Comparison of ENCODE assay signal across 9 mouse cellular contexts in genomic region chr3:86807750-86808467, GRCm38 (mm10).
A peak's percentile ranks its signal among the peaks of the same experiment; 100 is the strongest.
DNase-seq lines count a peak whose midpoint lies in the region; ATAC-seq and TF ChIP-seq lines count a peak whose summit lies in the region.
"Had no signal": no experiment of that assay in that cellular context is flagged by ENCODE, and none has a peak within 500 bp of the region (broad histone marks: within the 10 kb centered on the region; RNA-seq: fewer than 3 reads in every experiment).

No protein-coding gene starts in this region.

- 66% methylated on average over 14 of the region's 14 CpGs for WGBS in forebrain, postnatal 0 days
- 67% methylated on average over 14 of the region's 14 CpGs for WGBS in forebrain, embryonic 16.5 days
- WGBS in intestine, embryonic 16.5 days: 68% methylated on average over 14 of the region's 14 CpGs

- H3K4me2 ChIP-seq in forebrain, postnatal 0 days (ENCODE audit: low read depth): no peak overlapping the region
- H3K4me2 ChIP-seq in forebrain, embryonic 16.5 days (ENCODE audit: low read length): no peak overlapping the region
- no peak overlapping the region for H3K4me2 ChIP-seq in intestine, embryonic 16.5 days (ENCODE audit: low read depth, low read length)
- H3K4me2 ChIP-seq: limb, embryonic 12.5 days had no signal

- H3K9ac ChIP-seq in forebrain, postnatal 0 days: no peak overlapping the region
- H3K9ac ChIP-seq in forebrain, embryonic 16.5 days (replicated peaks; ENCODE audit: low read depth, low read length): no peak overlapping the region
- H3K9ac ChIP-seq in intestine, embryonic 16.5 days (ENCODE audit: low read depth, low read length): no peak overlapping the region
- H3K9ac ChIP-seq: limb, embryonic 12.5 days had no signal

- H3K9me3 ChIP-seq in forebrain, postnatal 0 days (ENCODE audit: low read length): no peaks in the 10 kb centered on the region
- no peaks in the 10 kb centered on the region for H3K9me3 ChIP-seq in forebrain, embryonic 16.5 days (ENCODE audit: control insufficient read depth, low read length)
- H3K9me3 ChIP-seq in intestine, embryonic 16.5 days (ENCODE audit: control insufficient read depth, low read length): no peaks in the 10 kb centered on the region
- H3K9me3 ChIP-seq: limb, embryonic 12.5 days had no signal

- H3K4me3 ChIP-seq in forebrain, postnatal 0 days (ENCODE audit: low read depth, low read length): no peak overlapping the region
- no peak overlapping the region for H3K4me3 ChIP-seq in forebrain, embryonic 16.5 days (replicated peaks; ENCODE audit: low read length)
- no peak overlapping the region for H3K4me3 ChIP-seq in intestine, embryonic 16.5 days (ENCODE audit: low read length)
- H3K4me3 ChIP-seq: limb, embryonic 12.5 days had no signal

- peak; percentile 70 for ATAC-seq in forebrain, postnatal 0 days
- ATAC-seq in forebrain, embryonic 16.5 days: no peak
- ATAC-seq in intestine, embryonic 16.5 days: no peak
- ATAC-seq in megakaryocyte progenitor cell, adult 5-6 weeks (replicated peaks; ENCODE audit: poor library complexity): peak; percentile 75
- no peak for ATAC-seq in megakaryocyte, adult 5-6 weeks (ENCODE audit: poor library complexity, severe bottlenecking)

- peak; percentile 69 for TF ChIP-seq CTCF in forebrain, postnatal 0 days (IDR thresholded peaks at IDR 0.05; ENCODE audit: low read depth)

- H3K4me1 ChIP-seq in forebrain, postnatal 0 days (ENCODE audit: insufficient read depth): peaks cover 4% of the 10 kb centered on the region; the same call in 1 of the 2 replicates
- peaks cover 2% of the 10 kb centered on the region; the same call in 1 of the 2 replicates for H3K4me1 ChIP-seq in forebrain, embryonic 16.5 days (replicated peaks; ENCODE audit: control insufficient read depth, insufficient read depth, low read length)
- 0 out of 2 replicates have a peak, but pooled peaks cover 2% of the 10 kb centered on the region for H3K4me1 ChIP-seq in intestine, embryonic 16.5 days (ENCODE audit: control insufficient read depth, insufficient read depth, low read length)

- H3K27me3 ChIP-seq in forebrain, postnatal 0 days (ENCODE audit: insufficient read depth, low read length): no peaks in the 10 kb centered on the region
- no peaks in the 10 kb centered on the region for H3K27me3 ChIP-seq in forebrain, embryonic 16.5 days (replicated peaks; ENCODE audit: control insufficient read depth, insufficient read depth, low read length)
- H3K27me3 ChIP-seq in intestine, embryonic 16.5 days (replicated peaks; ENCODE audit: control insufficient read depth, insufficient read depth, low read length): no peaks in the 10 kb centered on the region
- H3K27me3 ChIP-seq: limb, embryonic 12.5 days had no signal

- peaks cover 22% of the 10 kb centered on the region for H3K36me3 ChIP-seq in forebrain, postnatal 0 days (ENCODE audit: insufficient read depth)
- peaks cover 13% of the 10 kb centered on the region; the same call in 1 of the 2 replicates for H3K36me3 ChIP-seq in forebrain, embryonic 16.5 days (ENCODE audit: control insufficient read depth, insufficient read depth)
- no peaks in the 10 kb centered on the region for H3K36me3 ChIP-seq in intestine, embryonic 16.5 days (ENCODE audit: control insufficient read depth, insufficient read depth, low read length)
- H3K36me3 ChIP-seq: limb, embryonic 12.5 days had no signal

- peak; percentile 74 for DNase-seq in forebrain, postnatal 0 days
- DNase-seq in right cerebral cortex, adult 18-20 months: peak; percentile 60
- DNase-seq in right cerebral cortex, postnatal 25 days: no peak
- peak; percentile 90 to 91 for DNase-seq in cerebellum, postnatal 10 days

- H3K27ac ChIP-seq in forebrain, postnatal 0 days (ENCODE audit: low read depth, low read length): 0 out of 2 replicates have a peak overlapping the region, but pooled peaks have one; percentile 40
- no peak overlapping the region for H3K27ac ChIP-seq in forebrain, embryonic 16.5 days (ENCODE audit: low read length)
- H3K27ac ChIP-seq in intestine, embryonic 16.5 days (ENCODE audit: low read length): peak overlapping the region; percentile 68; the same call in 1 of the 2 replicates

Comparison
In these comparisons a context has a peak if more than half of its experiments do, and no peak if none do; other contexts are left out.
1. ATAC-seq: peak in forebrain, postnatal 0 days (single experiment) and megakaryocyte progenitor cell, adult 5-6 weeks (single experiment); none in forebrain, embryonic 16.5 days (single experiment), intestine, embryonic 16.5 days (single experiment) and megakaryocyte, adult 5-6 weeks (single experiment).